Mouse (Mus musculus) heart, adult 8-10 months (tissue): ENCODE results near the gene Cttn. TPM values are rescaled to one million over a fixed set of nuclear protein-coding genes. Genes with fewer than 3 reads are reported as not detected.
A peak's percentile ranks its signal among the peaks of the same experiment; 100 is the strongest.

ENCODE experiments used
- DNase-seq: peaks from one replicate; pipeline ENCODE4 v3.0.0; 2022; ENCODE audit warnings: low spot score
- total RNA-seq, 4 experiments: library from RNA; stranded (reverse); gene quantifications; 2 replicates each; pipeline ENCODE4 v1.2.4; 2022

Gene Cttn
- total RNA-seq, 4 experiments from 2014 or later = 28.8 to 39.1 (median 30.8) TPM

DNA sequence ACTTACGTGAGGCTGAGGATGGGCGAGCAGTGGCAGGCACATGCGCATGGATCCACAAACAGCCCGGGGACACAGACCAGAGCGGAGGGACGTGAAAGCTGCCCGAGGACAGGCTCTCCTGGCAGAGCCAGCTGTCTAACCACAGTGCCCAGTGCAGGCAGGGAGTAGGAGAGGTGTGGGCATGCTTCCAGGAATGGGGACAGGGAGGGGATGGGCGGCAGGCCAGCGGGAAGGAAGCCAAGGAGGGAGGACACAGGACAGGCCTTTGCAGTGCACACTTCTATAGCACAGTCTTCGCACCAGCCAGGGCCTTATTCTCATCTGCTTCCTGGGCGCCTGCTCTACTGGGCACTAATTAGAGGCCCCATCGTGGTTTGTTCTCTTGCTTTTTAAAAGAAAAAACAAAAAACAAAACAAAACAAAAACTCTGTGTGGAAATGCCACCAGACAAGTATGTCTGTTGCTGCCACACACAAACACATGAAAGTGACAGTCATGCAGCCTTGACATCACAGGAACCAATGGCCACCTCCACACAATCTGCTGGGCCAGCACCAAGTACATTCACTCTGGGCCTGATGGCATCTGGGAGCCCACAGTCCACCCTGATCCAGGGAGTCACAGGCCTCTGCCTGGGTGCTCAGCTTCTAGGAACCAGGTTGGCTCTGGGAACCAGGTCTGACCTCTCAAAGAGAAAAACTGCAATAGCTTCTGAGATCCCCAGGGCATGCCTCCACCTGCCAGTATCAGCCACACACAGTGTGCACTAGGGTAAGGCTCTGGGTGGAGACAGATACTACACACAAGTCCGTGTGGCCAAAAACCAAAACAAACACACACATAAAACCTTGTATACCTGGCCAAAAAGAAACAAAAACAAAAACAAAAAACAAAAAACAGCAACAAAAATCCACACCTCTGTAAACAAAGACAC is 20.9 kb downstream of the Cttn start:
- peak; percentile 85 for DNase-seq

DNA sequence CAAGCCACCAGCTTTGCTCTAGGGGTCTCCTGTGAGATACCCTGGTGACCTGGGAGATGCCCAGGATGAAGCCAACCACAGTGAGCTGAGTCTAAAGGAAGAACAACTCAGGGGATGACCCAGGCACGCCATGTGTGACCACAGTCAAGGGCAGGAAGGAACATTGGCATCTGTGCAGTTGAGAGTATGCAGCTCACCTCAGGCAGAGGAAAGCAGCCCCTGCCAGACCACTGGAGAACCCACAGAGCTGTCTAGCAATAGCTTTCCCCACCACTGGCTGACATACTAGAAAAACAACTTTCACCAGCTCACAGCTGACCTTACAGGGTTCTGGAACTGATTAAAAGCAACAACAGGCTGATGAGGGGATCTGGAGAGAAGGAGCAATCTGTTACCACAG is 22.6 kb downstream of the Cttn start:
- no peak for DNase-seq

DNA sequence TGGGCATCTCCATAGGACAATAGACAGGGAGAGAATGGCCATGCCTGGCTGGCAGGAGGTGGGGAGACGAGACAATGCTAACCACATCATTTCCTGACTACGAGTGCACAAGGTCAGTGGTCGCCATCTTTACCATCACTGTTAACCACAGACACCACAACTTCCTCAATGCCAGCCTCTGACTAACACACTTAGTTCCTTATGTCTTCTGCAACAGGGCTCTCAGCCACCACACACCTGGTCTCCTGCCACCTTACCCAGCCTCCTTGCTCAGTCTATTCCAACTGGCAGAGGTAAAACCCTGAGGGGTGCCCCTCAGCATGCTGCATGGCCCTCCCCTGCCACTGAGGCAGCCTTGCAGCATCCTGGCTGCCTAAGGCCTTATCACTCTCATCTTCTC is 23.7 kb downstream of the Cttn start:
- DNase-seq = no peak

- no peak for DNase-seq
Observed at GRCm38 (mm10) chr7:144444788-144445187, 26.0 kb downstream of the Cttn start.

- no peak for DNase-seq
Observed at GRCm38 (mm10) chr7:144441976-144442375, 28.8 kb downstream of the Cttn start.

DNA sequence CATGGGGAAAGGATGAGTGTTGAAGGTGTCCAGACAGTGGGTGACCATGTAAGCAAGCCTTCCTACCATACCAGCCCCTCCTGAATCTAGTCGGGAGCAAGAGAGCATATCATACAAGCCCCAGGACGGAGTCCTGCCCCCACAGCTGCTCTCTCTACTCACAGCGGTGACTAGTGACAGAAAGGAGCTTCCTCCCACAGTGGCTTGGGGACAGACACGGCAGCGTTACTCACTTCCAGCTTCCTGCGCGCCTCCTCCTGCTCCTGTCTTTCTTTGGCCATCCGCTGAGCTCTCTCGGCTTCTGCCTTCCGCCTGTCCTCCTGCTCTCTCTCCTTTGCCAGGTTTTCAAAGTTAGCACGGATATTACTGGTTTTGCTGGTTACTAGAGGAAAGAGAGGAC is 29.3 kb downstream of the Cttn start:
- DNase-seq = no peak

GRCm38 (mm10) chr7:144438811-144439210 is 32.0 kb downstream of the Cttn start:
- DNase-seq = no peak

DNA sequence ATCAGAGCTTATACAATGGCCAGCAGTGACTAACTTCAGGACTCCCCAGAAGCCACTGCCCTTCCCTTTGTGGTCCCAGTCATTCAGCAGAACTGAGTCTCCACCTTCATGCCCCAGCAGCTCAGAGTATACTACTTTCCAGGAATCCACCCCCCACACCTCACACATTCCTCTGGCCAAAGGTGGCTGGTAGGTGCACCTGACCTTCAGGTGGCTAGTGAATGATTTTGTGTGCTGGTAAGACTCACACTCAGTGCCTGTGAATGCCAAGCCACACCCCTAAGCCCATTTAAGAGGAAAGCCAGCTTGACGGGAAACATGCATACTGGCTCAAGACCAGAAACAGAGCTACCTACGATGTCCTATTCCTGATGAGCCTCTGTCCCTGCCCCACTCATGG is 37.9 kb downstream of the Cttn start:
- DNase-seq = no peak

- no peak for DNase-seq
Observed at GRCm38 (mm10) chr7:144427460-144427859, 43.3 kb downstream of the Cttn start.

- no peak for DNase-seq
Observed at GRCm38 (mm10) chr7:144426594-144426993, 44.2 kb downstream of the Cttn start.

- peak; percentile 7 for DNase-seq
Observed at GRCm38 (mm10) chr7:144425953-144426352, 44.9 kb downstream of the Cttn start.

DNA sequence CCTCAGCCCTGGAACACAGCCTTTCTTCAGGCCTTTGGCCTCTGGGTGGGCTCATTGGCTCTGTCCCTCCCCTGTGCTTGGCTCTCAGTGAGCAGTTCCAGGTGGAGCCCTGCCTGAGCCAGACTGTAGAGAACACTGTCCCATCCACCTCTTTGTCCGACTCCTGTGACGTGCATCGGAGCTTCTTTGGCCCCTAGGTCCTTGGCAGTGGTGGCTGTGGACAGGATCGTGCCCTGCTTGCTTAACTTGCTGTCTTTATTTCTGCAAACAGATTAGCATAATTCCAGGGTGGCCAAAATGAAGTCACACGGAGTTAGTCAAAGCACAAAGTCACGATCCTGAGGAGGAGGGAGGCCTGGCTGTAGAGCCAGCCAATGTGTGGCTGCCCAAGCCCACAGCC is 49.3 kb downstream of the Cttn start:
- DNase-seq = no peak

- no peak for DNase-seq
Observed at GRCm38 (mm10) chr7:144420552-144420951, 50.3 kb downstream of the Cttn start.

- DNase-seq = peak; percentile 19
Observed at GRCm38 (mm10) chr7:144417644-144418343, 53.0 kb downstream of the Cttn start.

DNA sequence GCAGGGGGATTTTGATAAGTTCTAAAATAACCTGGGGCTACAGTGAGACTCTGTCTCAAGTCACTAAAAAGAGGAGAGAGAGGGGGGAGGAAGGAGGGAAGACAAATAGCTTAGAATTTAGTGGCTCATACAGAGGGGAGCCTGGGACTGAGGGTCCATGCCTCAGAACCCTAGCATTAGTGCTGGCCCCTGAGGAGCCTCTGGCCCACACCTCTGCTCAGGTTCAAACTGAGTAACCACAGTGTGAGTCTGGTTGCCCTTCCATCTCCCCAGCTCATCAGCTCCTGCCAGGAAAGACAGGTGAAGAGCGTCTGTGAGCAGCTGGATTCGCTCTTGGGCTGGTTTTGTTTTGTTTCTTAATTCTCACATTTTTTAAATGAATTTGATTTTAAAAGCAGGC is 53.6 kb downstream of the Cttn start:
- no peak for DNase-seq

- DNase-seq = no peak
Observed at GRCm38 (mm10) chr7:144415795-144416194, 55.0 kb downstream of the Cttn start.

DNA sequence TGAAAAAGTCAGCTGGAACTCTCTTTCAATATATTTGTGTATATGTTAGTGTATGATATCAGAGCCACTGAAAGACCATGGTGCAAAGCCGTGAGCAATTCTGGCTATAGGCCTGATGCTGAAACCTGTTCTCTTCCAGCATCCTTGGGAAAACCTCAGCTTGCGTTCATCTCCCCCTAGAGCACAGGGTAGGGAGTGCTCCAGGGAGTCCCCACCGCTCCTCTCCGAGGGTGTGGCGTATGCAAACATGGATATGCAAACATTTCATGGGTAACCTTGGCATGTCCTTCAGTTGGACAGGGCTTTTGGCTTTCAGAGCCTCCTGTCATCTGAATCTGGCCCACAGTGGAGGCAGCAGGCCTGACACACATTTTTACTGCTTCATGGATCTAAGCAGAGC is 56.2 kb downstream of the Cttn start:
- no peak for DNase-seq

- no peak for DNase-seq
Observed at GRCm38 (mm10) chr7:144411967-144412906, 58.6 kb downstream of the Cttn start.

GRCm38 (mm10) chr7:144409682-144410081 is 61.1 kb downstream of the Cttn start:
- DNase-seq = no peak

GRCm38 (mm10) chr7:144408464-144409000 is 62.3 kb downstream of the Cttn start:
- DNase-seq = no peak

DNA sequence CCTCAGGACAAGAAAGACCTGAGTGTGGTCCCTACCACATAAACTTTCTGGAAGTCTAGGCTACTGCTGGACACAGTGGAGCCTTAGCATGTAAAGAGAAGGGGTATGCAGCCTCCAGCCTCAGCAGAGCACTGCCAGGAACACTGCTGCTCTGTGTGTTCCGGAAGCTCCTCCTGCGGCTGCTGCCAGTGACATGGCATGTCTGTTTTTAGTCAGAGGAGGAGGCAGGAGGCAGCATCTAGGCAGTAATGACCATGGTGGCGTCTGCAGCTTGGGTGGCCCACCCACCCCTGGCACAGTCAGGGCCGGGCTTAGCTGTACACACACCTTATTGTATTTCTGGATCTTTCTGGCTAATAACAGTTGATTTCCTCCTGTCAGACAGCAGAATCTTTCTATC is 63.1 kb downstream of the Cttn start:
- DNase-seq = no peak

GRCm38 (mm10) chr7:144402492-144402891 is 68.3 kb downstream of the Cttn start:
- DNase-seq = no peak
